Mouse (Mus musculus) heart, adult 8-10 months (tissue): ENCODE results near the gene 4632433K11Rik. TPM values are rescaled to one million over a fixed set of nuclear protein-coding genes. Genes with fewer than 3 reads are reported as not detected.
A peak's percentile ranks its signal among the peaks of the same experiment; 100 is the strongest.
"Not testable (repeated sequence)": the region's sequence is repeated elsewhere in the genome, so short reads cannot be mapped to it uniquely, and the experiment has no call there.

Experiments used
- DNase-seq: peaks from one replicate; pipeline ENCODE4 v3.0.0; 2022; ENCODE audit warnings: low spot score
- total RNA-seq, 4 experiments: library from RNA; stranded (reverse); gene quantifications; 2 replicates each; pipeline ENCODE4 v1.2.4; 2022

4632433K11Rik gene
- total RNA-seq, result under 1 TPM in 1 of 4 experiments, not detected in 3; 0.37 TPM

DNA sequence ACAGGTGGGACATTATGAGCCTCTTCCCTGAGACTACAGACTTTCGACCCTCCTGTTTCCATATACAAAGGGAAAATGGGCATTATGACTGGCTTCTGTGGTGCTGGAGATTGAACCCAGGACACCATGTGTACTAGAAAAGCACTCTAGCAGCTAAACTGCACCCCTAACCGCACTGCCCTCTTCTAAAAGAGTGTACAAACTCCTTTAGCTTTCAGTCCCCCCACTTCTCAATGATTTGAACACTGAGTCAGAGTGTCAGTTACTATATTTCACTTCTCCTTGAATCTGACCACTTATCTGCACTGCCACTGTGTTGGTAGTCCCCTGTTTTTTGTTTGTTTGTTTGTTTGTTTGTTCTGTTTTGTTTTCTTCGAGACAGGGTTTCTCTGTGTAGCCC, at the start of gene 4632433K11Rik:
Gene 4632433K11Rik, plus strand, starts transcription at position 301 of the 400 bp plus-strand sequence.
- DNase-seq, result no peak

DNA sequence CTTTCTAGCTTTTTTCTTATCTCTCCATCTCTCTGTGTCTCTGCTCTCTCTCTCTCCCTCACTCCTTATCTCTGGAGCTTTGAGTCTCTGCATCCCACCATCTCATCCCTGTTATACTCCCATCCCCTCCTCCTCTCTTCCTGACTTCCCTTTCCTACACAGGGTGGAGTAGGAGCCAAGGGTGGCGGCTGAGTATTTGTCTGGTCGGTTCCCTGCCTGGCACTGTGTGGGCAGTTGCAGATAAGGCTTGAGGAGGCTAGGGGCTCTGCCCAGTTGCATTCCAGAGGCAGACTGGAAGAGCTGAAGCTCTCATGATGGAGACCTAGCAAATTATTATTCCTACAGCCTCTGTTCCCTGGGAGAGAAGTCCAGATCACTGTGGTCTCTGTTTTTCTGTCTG, 45.7 kb upstream of the 4632433K11Rik start:
- DNase-seq, result no peak

DNA sequence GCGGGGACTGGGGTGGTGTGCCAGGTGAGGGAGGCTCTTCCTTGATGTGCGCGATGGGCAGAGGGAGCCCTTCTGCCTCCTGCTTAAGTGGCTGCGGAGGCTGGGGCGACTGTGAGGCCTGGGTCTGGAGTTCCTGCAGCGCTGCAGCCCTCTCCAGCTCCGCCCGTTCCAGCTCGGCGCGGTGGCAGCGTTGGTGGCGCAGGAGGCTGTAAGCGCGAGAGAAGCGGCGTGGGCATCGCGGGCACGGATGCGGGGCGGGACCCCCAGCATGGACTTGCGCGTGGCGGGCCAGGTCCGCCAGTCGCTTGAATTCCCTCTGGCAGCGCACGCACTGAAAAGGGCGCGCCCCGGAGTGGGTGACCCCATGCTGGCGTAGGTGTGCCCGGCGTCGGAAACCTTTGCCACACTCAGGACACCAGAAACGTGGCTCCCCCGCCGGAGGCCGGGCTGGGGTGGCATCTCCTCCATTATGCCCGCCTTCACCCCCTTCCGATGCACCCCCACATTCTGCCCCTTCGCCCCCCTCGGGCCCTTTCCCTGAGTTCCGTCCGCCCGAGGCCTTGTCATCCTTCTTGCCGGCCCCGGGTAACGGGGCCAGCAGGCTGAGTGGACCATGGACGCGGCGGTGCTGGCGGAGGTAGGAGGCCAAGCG, 40.4 kb upstream of the 4632433K11Rik start:
- no peak for DNase-seq

DNA sequence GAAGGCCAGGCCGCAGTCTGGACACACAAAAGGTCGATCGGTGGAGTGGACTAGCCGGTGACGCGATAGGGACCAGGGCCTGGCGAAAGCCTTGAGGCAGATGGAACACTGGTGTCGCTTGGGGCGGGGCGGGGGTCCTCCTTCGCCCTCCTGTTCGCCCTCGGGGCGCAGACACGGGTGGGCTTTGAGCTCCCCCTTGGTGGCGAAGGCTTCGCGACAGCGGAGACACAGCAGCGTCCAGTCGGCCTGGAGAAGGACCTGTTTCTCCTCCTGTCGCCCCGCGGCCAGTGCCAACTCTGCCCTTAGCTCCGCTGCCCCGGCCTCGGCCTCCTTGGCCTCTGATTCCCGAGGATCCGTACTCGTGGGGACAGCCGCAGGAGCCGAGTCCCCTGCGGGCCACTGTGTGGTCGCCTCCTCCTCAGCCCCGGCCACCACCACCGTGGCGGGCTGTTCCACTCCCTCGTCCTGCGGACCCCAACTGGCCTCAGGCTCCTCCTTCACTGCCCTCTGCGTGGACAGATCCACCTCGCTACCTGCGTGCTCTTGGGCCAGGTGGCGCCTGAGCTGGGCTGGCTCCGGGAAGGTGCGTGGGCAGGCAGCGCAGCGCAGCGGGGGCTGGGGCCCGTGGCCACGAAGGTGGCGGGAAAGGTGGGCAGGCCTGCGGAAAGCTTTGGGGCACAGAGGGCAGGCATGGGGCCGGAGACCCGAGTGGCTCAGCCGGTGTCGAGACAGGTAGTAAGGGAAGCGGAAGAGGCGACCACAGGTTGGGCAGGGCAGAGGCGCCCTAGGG, 39.7 kb upstream of the 4632433K11Rik start:
- no peak for DNase-seq

DNA sequence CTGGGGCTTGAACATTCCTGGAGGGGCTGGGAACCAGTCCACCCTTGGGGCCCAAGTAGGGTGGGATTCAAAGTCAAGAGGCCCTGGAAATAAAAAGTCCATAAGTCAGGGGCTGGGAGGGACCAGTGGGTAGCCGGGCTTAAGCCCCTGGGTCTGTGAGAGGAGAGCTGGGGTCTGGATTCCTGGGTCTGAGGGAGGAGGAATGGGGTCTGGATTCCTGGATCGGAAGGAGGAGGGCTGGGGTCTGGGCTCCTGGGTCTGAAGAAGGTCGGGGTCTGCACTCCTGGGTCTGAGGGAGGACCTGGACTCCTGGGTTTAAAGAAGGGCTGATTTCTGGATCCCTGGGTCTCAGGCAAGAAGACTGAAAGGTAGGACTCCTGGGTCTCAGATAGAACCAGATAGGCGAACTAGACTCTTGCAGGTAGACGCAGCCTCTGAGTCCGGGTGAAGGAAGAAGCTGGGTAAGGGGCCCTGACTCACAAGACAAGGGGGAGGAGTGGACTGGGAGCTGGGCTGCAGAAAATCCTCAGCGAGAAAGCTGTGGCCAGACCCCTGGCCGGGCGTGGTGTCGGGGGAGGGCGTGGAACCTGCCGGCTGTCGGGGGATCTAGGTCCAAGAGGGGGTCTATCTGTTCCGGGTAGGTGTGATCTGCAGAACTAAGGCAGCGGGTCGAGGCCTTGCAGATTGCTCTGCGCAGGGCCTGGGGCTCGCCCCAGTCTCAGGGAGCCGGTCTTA, 38.5 kb upstream of the 4632433K11Rik start:
- peak; percentile 16 for DNase-seq

DNA sequence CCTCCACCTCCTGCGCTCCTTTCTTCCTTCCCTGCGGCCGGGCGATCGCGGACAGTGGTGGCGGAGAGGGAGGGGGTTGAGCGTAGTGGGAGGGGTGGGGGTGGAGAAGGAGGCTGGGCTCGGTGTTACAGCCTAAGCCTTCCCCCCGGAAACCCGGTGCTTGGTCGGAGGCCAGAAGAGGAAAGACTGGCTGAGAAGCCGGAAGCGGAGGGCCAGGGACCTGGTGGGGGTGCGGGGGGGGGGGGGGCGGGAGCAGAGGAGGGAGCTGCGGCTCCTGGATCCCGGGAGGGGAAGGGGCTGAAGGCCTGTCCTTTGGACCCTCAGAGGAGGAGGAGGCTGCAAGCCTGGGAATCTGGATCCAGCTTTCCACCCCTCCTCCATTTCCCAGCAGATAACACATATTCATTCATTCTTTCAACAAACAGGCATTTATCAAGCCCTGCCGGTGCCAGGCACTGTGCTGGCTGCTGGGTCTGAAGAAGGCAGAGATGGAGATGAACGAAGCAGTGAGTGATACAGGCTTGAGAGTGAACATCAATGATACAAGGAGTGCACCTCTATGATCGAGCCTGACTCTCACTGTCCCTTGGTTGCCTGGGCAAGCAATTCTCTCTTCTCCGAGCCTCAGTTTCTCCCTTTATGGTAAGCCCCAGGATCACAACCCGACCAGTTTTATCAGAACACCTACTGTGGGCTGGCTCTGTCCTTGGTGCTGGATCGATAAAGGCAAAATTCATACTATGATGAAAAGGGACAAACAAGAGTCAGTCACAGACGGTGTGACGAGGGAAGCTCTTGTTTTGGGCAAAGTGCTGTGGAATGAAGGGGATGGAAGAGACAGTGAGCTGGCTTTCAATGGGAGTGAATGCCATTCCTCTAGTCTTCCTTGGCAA, 37.7 kb upstream of the 4632433K11Rik start, which contains the start of gene Zfp579:
Gene Zfp579, minus strand, starts transcription at position 156 of the 893 bp plus-strand sequence.
- DNase-seq, result peak; percentile 88

DNA sequence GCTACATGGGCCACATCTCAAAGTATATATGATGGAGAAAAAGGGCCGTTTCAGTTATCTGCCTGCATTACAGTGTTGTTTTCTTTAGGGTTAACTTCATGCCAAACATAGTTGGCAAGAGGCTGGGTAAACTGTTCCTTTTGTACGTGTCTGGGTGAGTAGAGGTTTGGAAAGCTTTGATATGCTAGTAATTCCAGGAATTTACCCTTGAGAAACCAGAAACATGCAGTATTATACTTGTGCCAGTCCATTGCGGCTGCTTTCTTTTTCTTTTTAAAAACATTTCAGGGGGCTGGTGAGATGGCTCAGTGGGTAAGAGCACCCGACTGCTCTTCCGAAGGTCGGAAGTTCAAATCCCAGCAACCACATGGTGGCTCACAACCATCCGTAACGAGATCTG, 37.0 kb upstream of the 4632433K11Rik start:
- DNase-seq, result no peak

DNA sequence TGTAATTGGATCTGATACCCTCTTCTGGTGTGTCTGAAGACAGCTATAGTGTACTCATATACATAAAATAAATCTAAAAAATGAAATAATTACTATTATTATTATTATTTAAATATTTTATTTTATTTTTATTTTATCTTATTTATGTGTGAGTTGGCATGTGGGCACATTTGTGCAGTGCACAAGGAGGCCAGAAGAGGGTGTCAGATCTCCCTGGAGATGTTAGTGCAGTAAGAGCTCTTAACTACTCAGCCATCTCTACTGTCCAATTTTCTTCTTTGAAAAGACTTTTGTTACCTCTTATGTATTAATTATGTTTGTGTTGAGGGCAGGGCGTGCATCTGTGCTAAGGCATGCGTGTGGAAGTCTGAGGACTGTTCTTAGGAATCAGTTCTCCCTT, 34.0 kb upstream of the 4632433K11Rik start:
- DNase-seq, result no peak

DNA sequence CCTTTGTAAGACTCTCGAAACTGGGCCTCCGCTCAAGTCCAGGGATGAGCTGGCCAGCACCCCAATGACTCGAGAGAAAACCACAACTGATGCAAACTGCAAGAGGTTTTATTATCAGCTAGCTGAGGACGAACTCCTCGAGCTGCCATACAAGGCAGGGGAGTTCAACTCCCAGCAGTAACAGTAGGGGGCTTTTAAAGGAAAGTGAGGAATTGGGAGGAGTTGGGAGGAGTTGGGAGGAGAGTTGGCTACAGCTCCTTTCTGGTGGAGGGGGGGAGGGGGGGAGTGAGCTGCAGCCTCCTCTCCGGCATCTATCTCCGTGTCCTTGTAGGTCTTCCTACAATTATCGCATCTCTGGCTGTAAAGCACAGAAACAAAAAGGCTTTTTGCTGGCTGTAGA, 31.0 kb upstream of the 4632433K11Rik start:
- not testable (repeated sequence) for DNase-seq

DNA sequence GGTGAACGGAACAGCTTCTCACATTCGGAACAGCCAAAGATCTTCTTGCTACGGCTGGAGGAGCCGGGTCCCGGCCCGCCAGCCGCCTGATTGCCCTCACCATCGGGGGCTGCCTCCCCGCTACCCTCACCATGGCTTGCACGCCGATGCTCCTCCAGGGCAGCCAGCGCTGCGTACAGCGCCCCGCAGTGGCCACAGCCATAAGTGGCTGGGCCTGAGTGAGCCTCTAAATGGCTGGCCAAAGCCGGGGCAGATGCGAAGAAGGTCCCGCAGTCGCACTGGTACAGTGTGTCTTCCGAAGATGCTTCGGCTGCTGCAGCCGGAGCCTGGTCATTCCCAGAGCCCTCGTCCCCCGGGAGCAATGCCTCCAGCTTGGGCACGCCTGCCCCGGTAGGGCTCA, 25.7 kb upstream of the 4632433K11Rik start:
- no peak for DNase-seq

DNA sequence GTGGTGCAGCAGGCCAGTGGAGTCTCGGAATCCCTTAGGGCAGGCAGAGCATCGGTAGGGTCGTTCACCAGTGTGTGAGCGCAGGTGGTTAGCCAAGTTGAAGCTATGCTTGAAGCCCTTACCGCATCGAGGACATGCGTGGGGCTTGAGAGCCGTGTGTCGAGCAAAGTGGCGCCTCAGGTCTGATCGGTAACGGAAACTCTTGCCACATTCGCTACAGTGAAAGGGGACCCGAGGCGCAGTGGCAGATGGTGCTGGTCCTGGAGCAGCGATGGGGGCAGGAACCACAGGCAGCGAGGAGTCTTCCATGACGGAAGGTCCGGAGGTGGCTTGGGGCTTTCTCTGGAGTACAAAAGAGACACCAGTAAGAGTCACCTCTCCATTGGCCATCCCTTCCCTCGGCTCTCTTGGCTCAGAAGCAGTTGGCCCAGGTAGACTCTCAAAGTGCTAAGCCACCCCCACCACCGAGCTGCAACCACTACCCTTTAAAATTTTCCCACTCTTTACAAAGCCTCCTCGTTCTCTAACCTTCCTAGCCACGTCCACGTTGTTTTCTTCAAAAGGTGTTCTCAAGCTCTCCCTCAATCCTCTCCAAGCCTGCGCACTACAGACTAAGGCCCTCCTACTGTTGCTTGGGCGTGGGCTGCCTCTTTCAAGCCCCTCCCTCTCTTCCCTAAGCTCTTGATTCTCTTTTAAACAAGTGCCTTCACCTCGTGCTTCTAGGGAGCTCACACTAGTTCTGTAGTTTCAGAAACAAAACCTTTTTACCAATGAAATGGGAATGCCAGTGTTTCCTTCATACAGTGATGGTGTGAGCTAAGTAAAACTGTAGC, 21.0 kb upstream of the 4632433K11Rik start:
- no peak for DNase-seq

DNA sequence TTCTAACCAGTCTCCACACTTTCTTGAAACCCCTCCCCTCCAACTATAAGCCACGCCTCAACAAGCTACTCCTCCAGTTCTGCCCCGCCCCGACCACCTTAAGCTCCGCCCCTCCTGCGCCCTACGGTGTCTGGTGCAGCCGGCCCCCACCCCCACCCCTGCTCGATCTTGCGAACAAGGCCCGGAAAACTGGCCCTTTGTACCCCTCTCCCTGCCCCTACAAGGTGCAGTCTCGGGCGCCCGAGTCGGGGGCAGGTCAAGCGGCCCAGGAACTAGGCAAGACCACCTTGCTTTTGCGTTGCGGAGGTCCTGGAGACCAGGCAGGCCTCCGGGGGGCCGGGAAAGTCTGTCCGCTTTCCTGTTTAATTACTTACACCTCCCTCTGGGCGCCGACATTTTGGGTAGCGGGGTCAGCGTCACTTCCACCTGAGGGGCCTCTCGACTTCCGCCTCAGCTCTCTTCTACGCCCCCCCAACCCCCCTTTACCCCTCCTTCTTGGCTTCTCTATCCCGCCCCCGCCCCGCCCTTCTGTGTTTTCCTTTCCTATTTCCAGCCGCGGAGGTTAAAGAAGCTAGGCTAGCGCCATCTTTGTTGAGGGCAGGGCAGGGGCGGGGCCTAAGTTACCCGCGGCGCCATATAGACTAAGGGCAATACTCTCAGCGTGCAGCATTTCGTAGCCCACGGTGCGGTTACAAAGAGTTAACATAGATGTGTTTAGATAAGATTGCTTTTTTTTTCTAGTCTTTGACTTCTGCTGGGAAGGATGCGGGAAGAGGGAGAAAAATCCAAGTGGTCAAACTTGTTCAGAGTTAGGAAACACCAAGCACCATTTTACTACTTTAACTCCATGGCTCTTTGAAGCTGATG, 19.4 kb upstream of the 4632433K11Rik start, which contains the start of the genes Zfp524 and Fiz1:
Gene Zfp524, plus strand, starts transcription at position 165 of the 867 bp plus-strand sequence.
Gene Fiz1, minus strand, starts transcription at position 447 of the 867 bp plus-strand sequence.
- DNase-seq, result peak; percentile 98

DNA sequence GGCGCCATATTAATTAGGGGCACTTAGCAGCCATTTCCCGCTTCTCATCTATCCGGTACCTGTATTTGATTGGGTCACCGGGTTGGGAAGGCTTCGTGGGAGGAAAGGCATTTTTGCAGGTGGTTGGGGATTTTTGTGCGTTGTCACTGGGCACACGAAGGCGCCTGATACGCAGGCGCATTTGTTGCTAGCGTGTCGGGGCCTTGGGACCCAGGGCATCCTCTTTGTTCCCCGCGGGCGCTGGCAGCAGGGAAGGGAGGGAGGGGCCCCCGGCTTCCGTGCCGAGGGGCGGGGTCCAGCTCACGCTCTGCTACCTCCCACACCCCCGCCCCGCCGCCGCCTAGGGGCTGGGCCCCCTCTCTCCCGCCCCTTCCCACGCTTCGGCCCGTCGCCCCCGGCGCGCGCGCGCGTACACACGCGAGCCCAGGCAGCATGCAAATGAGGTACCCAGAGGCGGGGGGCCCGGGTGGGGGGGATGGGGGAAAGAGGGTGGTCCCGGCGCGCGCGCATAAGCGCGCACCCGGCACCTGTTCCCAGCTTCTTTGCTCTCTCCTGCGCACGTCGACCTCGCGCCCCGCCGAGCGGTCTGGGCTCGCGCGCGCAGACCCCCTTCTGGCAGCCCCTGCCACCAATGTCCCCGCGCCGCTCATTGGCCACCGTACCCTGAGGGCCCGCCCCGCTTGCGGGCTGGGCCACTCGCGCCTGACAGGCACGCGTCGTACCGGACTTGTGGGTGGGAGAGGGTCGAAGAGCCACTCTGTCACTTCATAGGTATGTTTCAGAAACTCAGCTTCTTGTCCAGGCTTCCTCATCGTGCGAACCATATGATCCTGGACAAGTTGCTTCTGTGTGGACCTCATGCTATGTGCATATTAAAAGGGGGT, 18.6 kb upstream of the 4632433K11Rik start, which contains the start of gene Gm44973:
Gene Gm44973, plus strand, starts transcription at position 379 of the 884 bp plus-strand sequence.
- DNase-seq, result peak; percentile 92

DNA sequence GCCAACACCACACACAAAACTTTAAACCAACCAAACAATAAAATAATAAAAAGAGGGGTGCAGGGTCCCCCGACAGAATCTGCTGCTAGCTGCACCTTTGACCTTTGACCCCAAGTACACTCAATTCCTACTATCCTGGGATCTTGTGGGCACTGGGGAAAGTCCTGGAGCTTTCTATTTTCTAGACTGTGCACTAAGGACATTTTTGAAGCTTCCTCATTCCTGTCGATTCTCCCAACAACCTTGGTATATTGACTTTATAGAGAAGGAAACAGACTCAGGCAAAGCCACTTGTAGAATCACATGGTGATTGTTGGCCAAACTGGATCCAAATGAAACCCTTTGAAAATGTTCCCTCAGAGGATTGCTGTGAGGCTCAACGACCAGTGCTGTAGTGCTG, 17.9 kb upstream of the 4632433K11Rik start:
- DNase-seq, result no peak

DNA sequence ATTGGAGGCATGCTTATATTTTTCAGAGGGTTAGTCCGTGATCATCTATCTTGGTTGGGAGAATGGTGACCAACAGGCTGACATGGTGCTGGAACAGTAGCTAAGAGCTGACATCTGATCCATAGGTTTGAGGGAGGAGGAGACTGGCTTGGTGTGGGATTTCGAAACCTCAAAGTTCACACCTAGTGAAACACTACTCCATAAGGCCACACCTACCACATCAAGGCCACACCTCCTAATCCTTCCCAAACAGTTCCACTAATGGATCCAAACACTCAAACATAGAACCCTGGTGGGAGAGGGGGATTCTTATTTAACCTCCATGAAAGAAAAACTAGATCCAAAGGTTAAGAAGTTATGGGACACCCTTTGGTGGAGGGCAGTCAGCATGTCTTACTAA, 17.0 kb upstream of the 4632433K11Rik start:
- DNase-seq, result no peak

DNA sequence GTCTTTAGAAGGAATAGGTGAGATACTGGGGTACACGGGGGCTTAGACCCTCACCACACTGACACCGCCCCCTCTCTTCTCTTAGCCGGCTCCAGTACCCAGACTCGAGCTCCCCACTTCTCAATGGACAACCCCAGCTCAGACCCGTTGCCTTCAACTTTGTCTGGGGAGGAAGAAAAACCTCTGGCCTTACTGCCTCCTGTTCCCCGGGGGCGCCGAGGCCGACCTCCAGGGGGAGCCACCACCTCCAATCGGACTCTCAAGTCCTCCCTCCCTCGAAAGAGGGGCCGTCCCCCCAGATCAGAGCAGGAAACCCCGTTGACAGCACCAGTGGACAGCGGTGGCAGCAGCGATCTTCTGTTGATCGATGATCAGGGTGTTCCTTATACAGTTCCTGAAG, 16.6 kb upstream of the 4632433K11Rik start:
- no peak for DNase-seq

DNA sequence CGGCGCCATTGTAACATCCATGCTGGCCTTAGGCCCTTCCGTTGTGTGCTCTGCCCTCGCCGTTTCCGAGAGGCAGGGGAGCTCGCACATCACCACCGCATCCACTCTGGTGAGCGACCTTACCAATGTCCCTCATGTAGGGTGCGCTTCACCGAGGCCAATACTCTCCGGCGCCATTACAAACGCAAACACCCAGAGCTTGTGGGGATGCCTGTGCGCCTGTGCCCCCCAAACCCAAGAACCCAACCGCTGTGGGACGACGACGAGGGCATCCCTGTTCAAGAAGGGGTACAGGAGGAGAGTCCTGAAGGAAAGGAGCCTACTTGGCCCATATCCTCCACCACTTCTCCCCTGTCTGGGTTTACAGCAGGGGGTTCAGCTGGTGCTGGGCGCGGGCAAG, 16.0 kb upstream of the 4632433K11Rik start:
- no peak for DNase-seq

DNA sequence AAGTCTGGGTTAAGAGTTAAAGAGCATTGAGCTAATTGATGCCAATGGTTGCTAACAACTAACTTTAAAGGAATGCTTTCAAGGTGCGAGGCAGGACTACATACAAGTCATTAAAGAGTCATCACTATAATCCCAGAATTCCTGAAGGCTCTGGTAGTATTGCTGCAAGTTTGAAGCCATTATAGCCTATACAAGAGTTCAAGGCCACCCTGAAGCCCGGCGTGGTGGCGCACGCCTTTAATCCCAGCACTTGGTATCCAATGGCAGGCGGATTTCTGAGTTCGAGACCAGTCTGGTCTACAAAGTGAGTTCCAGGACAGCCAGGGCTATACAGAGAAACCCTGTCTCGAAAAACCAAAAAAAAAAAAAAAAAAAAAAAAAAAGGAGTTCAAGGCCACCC, 14.3 kb upstream of the 4632433K11Rik start:
- not testable (repeated sequence) for DNase-seq
